Mouse (Mus musculus) frontal cortex, adult 2 months (tissue): ENCODE results near the gene Olfr1385. TPM values are rescaled to one million over a fixed set of nuclear protein-coding genes. Genes with fewer than 3 reads are reported as not detected.
"Not testable (repeated sequence)": the region's sequence is repeated elsewhere in the genome, so short reads cannot be mapped to it uniquely, and the experiment has no call there.

ENCODE experiments used
- DNase-seq, 2 experiments: peaks; one replicate each; pipeline ENCODE4 v3.0.0; 2022; ENCODE audit warnings: low spot score in 1 of 2; ENCODE audit errors: extremely low spot score in 1 of 2
- polyA plus RNA-seq: library from polyadenylated mRNA; depleted of rRNA; stranded (reverse); fragments of >200 nt; gene quantifications from 2 replicates; pipeline ENCODE4 v1.2.3, GENCODE M21; 2012; rRNA removed

The Olfr1385 gene
- 0.02 TPM in 1 of 2 replicates, not detected in the other for polyA plus RNA-seq

GRCm38 (mm10) chr11:49488770-49489169 lies at the start of gene Olfr1385:
TSS of gene Olfr1385 (plus strand) at chr11:49489070.
- DNase-seq: not testable (repeated sequence)

GRCm38 (mm10) chr11:49455043-49455442 lies 33.8 kb upstream of the Olfr1385 start, which contains the start of gene Olfr1387:
TSS of gene Olfr1387 (plus strand) at chr11:49455343.
- no peak for DNase-seq

- not testable (repeated sequence) for DNase-seq
These were observed 24.1 kb upstream of the Olfr1385 start, which contains the start of gene Olfr1386 for GRCm38 (mm10) chr11:49464746-49465145. TSS of gene Olfr1386 (plus strand) at chr11:49465046.

GRCm38 (mm10) chr11:49485973-49486372 lies 2.9 kb upstream of the Olfr1385 start:
- no peak for DNase-seq

GRCm38 (mm10) chr11:49518086-49518485 lies 29.2 kb downstream of the Olfr1385 start:
- DNase-seq: peak; percentile 6 to 28

- no peak for DNase-seq
These were observed 30.5 kb downstream of the Olfr1385 start, which contains the start of gene Olfr1383 for GRCm38 (mm10) chr11:49519348-49519747. TSS of gene Olfr1383 (plus strand) at chr11:49519648.

GRCm38 (mm10) chr11:49527947-49528346 lies 39.1 kb downstream of the Olfr1385 start, which contains the start of gene Olfr1382:
TSS of gene Olfr1382 (plus strand) at chr11:49528247.
- no peak for DNase-seq

GRCm38 (mm10) chr11:49532761-49533160 lies 43.9 kb downstream of the Olfr1385 start:
- no peak for DNase-seq

GRCm38 (mm10) chr11:49536631-49537030 lies 47.8 kb downstream of the Olfr1385 start:
- DNase-seq: peak; percentile 20 to 70

- DNase-seq: not testable (repeated sequence)
These were observed 54.3 kb downstream of the Olfr1385 start, which contains the start of gene Olfr1381 for GRCm38 (mm10) chr11:49543149-49543548. TSS of gene Olfr1381 (plus strand) at chr11:49543449.

Other genes with a start within 250 kb of the Olfr1385 start
- 58.5 and 65.0 TPM in 2 replicates for gene Mgat1, start 244.9 kb upstream of the Olfr1385 start, polyA plus RNA-seq
- 0.48 and 0.57 TPM in 2 replicates for gene Olfr1393, start 210.8 kb upstream of the Olfr1385 start, polyA plus RNA-seq
- 0.11 and 0.18 TPM in 2 replicates for gene Olfr1392, start 203.8 kb upstream of the Olfr1385 start, polyA plus RNA-seq
- gene Olfr10, start 184.3 kb upstream of the Olfr1385 start, polyA plus RNA-seq: not detected in 2 replicates
- not detected in 2 replicates for gene Olfr1391, start 166.3 kb upstream of the Olfr1385 start, polyA plus RNA-seq
- gene Olfr1390, start 153.9 kb upstream of the Olfr1385 start, polyA plus RNA-seq: not detected in 2 replicates
- gene Olfr1389, start 66.0 kb upstream of the Olfr1385 start, polyA plus RNA-seq: 0.02 and 0.11 TPM in 2 replicates
- 0.10 and 0.19 TPM in 2 replicates for gene Olfr1388, start 52.4 kb upstream of the Olfr1385 start, polyA plus RNA-seq
- gene Olfr1387, start 33.7 kb upstream of the Olfr1385 start, polyA plus RNA-seq: not detected in 2 replicates
- gene Olfr1386, start 24.0 kb upstream of the Olfr1385 start, polyA plus RNA-seq: not detected in 2 replicates
- gene Olfr1384, start 17.7 kb downstream of the Olfr1385 start, polyA plus RNA-seq: 0.11 TPM in 1 of 2 replicates, not detected in the other
- gene Olfr1383, start 30.6 kb downstream of the Olfr1385 start, polyA plus RNA-seq: not detected in 2 replicates
- 0.04 TPM in 1 of 2 replicates, not detected in the other for gene Olfr1382, start 39.2 kb downstream of the Olfr1385 start, polyA plus RNA-seq
- gene Olfr1381, start 54.4 kb downstream of the Olfr1385 start, polyA plus RNA-seq: 0.06 TPM in 1 of 2 replicates, not detected in the other
- gene Olfr1380, start 67.8 kb downstream of the Olfr1385 start, polyA plus RNA-seq: not detected in 2 replicates
- 1.8 and 1.9 TPM in 2 replicates for gene Flt4, start 120.2 kb downstream of the Olfr1385 start, polyA plus RNA-seq
- gene Scgb3a1, start 174.5 kb downstream of the Olfr1385 start, polyA plus RNA-seq: 0.29 and 0.50 TPM in 2 replicates
- 35.1 and 36.4 TPM in 2 replicates for gene Cnot6, start 223.7 kb downstream of the Olfr1385 start, polyA plus RNA-seq